Mouse (Mus musculus) inflammation-experienced regulatory T-cells, adult 6 months (primary cell): ENCODE measurements at regions not wholly inside any gene's neighbourhood (a gene's known extent, or its start where the extent isn't known, plus 50 kb on each side); places are given as distances from the start of the nearest gene placed in this dataset.

ENCODE experiments used
- ATAC-seq: one replicate; pipeline ENCODE4 v1.8.0; 2017

DNA sequence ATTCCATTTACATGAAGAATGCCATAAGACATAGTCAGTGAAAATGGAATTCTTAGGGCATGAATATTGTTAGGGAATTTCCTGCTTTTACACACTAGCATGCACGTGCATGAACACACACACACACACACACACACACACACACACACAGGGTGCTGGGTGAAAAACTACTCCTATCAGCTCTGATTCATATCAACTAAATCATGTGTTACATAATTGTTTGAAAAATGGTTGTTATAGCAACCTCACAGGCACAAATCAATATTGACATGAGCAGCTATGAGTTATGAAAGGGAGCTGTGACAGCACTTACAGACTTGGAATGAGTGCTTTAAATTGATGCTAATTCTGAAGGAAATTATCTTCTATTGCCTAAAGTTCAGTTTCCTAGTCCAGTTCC, 72.8 kb upstream of the Ahr start:
- ATAC-seq: peak; percentile 41

DNA sequence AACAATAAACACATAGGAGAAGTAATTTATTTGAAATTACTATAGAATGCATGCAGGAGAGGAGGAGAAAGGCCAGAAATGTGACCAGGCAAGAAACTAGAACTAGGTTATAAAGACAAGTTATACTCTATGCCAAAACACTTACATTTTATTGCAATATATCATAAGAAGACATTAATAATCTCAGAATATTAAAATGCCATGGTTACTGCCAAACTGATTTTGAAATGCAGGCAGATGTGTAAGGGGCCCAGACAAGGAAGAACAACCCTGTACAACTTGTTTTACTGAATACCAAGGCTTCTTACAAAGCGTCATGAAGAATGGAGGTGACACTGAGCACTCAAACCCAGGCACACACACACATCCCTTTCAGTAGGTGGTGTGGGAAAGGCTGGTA, 68.9 kb upstream of the Ahr start:
- no peak for ATAC-seq

DNA sequence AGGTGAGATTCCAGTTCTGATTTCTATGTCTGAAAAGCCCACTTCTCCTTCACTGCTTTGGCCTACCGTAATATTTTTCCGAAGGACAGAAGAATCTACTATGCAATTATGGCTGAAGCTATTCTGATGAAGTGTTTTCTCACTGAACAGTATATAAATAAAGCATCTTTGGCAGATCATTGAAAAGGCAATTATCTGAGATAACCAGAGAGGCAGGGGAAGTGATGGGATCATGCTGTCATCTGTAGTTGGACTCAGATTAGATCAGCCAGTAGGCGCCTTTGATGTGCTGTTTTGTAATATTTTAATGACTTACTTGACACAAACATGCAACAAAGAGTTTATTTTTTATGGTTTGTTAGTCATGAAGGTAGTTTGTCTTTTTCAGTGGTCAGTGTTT, 67.8 kb upstream of the Ahr start:
- no peak for ATAC-seq

DNA sequence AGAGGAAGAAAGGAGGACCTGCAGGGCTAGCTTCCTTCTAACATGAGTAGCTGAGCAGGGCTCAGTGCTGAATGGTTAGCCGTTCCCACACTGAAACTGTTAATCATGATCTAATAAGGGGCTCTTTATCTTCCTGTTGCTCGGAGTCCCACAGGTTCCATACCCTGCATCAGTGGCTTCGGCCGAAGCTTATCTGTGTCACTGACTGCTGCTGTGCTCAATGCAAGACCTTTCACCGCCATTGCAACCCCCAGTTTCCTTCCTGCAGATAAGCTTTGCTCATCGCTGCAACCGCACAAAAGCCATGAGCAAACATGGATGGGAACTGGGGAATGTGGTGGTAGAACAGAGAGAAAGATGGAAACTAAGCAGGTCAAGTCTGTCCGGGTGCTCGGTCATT, 63.5 kb upstream of the Ahr start:
- ATAC-seq: no peak

DNA sequence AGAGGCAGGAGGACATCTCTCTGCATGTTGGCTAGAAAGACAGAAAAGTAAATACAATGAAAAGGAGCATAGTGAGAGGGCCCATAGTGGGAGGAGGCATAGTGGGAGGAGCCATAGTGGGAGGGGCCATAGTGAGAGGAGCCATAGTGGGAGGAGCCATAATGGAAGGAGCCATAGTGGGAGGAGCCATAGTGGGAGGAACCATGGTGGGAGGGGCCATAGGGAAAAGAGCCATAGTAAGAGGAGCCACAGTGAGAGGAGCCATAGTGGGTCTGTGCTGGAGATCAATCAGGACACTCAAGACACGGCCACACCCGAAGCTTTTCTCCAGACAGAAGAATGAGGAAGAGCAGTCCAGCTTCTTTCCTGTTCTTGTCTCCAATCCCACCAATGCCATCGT, 58.0 kb upstream of the Ahr start:
- ATAC-seq: no peak
